Mouse (Mus musculus) stomach, postnatal 0 days (tissue): ENCODE measurements around the gene Mrps2.

ENCODE experiments used
- CTCF ChIP-seq: IDR thresholded peaks from 2 replicates; pipeline ENCODE4 v1.5.1; 2016; ENCODE audit warnings: antibody characterized with exemption, low read depth, mild to moderate bottlenecking, moderate library complexity
- EP300 ChIP-seq: optimal IDR thresholded peaks from 2 replicates; pipeline ENCODE3; 2016; ENCODE audit warnings: antibody characterized with exemption

DNA sequence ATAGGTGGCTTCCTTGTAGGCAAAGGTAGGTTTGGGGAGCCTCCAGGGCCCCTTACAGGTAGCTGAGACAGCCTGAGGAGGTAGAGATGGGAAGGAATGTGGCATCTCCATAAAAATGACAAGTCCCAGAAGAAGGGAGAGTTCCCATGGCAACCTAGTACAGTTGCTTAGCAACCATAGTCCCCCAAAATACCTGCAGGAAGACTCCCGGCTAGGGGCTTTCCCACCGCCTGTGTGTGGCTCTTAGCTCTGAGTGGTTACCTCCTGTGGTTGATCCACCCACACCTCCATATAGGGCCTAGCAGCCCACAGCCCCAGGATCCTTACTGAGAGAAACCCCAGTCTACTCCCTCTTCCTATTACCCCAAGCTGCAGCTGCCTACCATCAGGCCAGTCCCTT, 50.4 kb downstream of the Mrps2 start:
- TF ChIP-seq CTCF (no peak), EP300 (no peak)
